Mouse (Mus musculus): ENCODE measurements at regions not wholly inside any gene's neighbourhood (a gene's known extent, or its start where the extent isn't known, plus 50 kb on each side); places are given as distances from the start of the nearest gene placed in this dataset.
A peak's percentile ranks its signal among the peaks of the same experiment; 100 is the strongest.

DNA sequence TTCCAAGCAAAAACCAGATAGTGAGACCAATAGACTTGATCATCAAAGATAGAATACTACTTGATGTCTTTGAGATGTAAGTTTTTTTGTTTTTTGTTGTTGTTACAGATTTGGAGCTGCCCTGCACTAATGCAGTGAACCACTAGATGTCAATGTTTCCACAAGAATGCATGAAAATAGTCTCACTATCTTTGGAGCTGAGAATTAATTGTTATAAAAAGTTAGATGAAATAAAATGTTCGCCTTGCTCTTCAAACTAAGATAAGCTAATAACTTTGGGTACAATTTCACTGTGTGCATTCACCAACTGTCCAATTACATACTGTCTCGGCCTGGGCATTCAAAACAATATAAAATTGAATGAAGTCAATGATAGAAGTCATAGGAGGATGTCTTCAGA is 223.2 kb upstream of the Agtr1b start:
- Histone ChIP-seq H3K4me1 (ENCODE audit: control insufficient read depth in 2 of 2, insufficient read depth in 2 of 2, low read length in 2 of 2, poor library complexity in 1 of 2) (no peaks in the 10 kb centered on the region), H3K4me3 (ENCODE audit: insufficient read depth in 1 of 2, low read depth in 1 of 2, low read length in 2 of 2, poor library complexity in 1 of 2, severe bottlenecking in 1 of 2) (no peak overlapping the region), H3K36me3 (ENCODE audit: control insufficient read depth, insufficient read depth, low read length, poor library complexity, severe bottlenecking) (no peaks in the 10 kb centered on the region), H3K27ac (ENCODE audit: insufficient read depth, low read depth, low read length, poor library complexity, severe bottlenecking) (no peak overlapping the region), H3K9ac (ENCODE audit: insufficient read depth, low read depth, low read length, poor library complexity, severe bottlenecking) (no peak overlapping the region), H3K9me3 (ENCODE audit: control insufficient read depth, insufficient read depth, low read depth, low read length) (no peaks in the 10 kb centered on the region)
- in situ Hi-C loops (cut with MboI; ENCODE audit: low sequenced_read_pairs in 2 of 2, unreplicated experiment in 2 of 2), result no loop called here
- no peak for TF ChIP-seq ZNF384 (IDR thresholded peaks at IDR 0.05; ENCODE audit: low read depth, low read length)
- TF ChIP-seq ZC3H11A (IDR thresholded peaks at IDR 0.05; ENCODE audit: borderline replicate concordance, low read depth, low read length), result peak; percentile 51; the same call in 1 of the 2 replicates
- DNase-seq (ENCODE audit: low read depth, low spot score), result peak; percentile 21

DNA sequence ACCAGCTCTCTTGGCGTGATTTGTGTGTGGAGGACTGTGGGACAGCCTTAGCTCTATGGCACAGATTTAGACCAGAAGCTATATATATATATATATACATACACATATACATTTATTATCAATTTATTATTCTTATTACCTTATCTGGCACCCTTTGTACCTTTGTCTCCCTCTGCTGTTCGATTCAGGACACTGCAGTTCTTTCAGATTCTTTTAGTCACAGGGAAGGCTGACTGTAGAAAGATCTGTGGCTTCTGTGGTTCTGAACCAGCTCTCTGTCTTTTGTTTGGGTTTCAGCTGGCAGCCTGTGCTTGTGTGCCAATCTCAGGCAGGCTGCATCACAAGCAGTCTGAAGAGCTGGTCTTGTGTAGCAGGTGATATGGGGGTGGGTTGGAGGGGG is 184.6 kb upstream of the Agtr1b start:
- Histone ChIP-seq H3K9ac (ENCODE audit: insufficient read depth, low read depth, low read length, poor library complexity, severe bottlenecking) (no peak overlapping the region), H3K9me3 (ENCODE audit: control insufficient read depth, insufficient read depth, low read depth, low read length) (no peaks in the 10 kb centered on the region), H3K4me3 (ENCODE audit: insufficient read depth in 1 of 2, low read depth in 1 of 2, low read length in 2 of 2, poor library complexity in 1 of 2, severe bottlenecking in 1 of 2) (no peak overlapping the region), H3K27ac (ENCODE audit: insufficient read depth, low read depth, low read length, poor library complexity, severe bottlenecking) (no peak overlapping the region), H3K4me1 (ENCODE audit: control insufficient read depth in 2 of 2, insufficient read depth in 2 of 2, low read length in 2 of 2, poor library complexity in 1 of 2) (no peaks in the 10 kb centered on the region), H3K36me3 (ENCODE audit: control insufficient read depth, insufficient read depth, low read length, poor library complexity, severe bottlenecking) (no peaks in the 10 kb centered on the region)
- in situ Hi-C loops (cut with MboI; ENCODE audit: low sequenced_read_pairs in 2 of 2, unreplicated experiment in 2 of 2), result no loop called here
- DNase-seq (ENCODE audit: low read depth, low spot score), result peak; percentile 26
- TF ChIP-seq CHD2 (IDR thresholded peaks at IDR 0.05; ENCODE audit: low read depth, low read length), result no peak
- TF ChIP-seq MAFK (IDR thresholded peaks at IDR 0.05; ENCODE audit: insufficient read depth, low read depth, low read length), result no peak
- TF ChIP-seq ZC3H11A (IDR thresholded peaks at IDR 0.05; ENCODE audit: borderline replicate concordance, low read depth, low read length), result no peak
- TF ChIP-seq ZNF384 (IDR thresholded peaks at IDR 0.05; ENCODE audit: low read depth, low read length), result no peak
- TF ChIP-seq HCFC1 (IDR thresholded peaks at IDR 0.05; ENCODE audit: borderline replicate concordance, insufficient read depth, low read length), result no peak

DNA sequence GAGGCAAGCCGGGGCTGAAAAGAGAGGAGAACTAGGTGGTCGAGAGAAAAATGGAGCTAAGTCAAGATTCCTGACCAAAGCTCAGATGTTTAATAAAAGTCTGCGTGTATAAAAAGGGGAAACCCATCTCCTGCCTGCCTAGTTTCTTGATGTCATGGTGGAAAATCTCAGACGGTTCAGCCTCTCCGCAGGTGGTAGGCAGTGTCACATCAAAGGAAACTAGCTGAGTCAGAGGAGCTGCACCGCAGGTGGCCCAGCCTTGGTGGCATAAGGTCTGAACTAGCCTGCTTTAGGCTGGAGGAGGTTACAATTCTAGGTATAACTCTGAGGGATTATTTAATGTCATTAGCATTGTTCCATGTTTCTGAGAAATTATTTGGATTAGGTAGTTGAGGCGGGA is 177.0 kb upstream of the Agtr1b start:
- Histone ChIP-seq H3K4me1 (ENCODE audit: control insufficient read depth in 2 of 2, insufficient read depth in 2 of 2, low read length in 2 of 2, poor library complexity in 1 of 2) (no peaks in the 10 kb centered on the region), H3K27ac (ENCODE audit: insufficient read depth, low read depth, low read length, poor library complexity, severe bottlenecking) (no peak overlapping the region), H3K9me3 (ENCODE audit: control insufficient read depth, insufficient read depth, low read depth, low read length) (no peaks in the 10 kb centered on the region), H3K9ac (ENCODE audit: insufficient read depth, low read depth, low read length, poor library complexity, severe bottlenecking) (no peak overlapping the region), H3K36me3 (ENCODE audit: control insufficient read depth, insufficient read depth, low read length, poor library complexity, severe bottlenecking) (no peaks in the 10 kb centered on the region), H3K4me3 (ENCODE audit: insufficient read depth in 1 of 2, low read depth in 1 of 2, low read length in 2 of 2, poor library complexity in 1 of 2, severe bottlenecking in 1 of 2) (no peak overlapping the region)
- TF ChIP-seq CHD2 (IDR thresholded peaks at IDR 0.05; ENCODE audit: low read depth, low read length) (no peak), MAFK (IDR thresholded peaks at IDR 0.05; ENCODE audit: insufficient read depth, low read depth, low read length) (0 out of 2 replicates have a peak, but pooled peaks have one; percentile 57)
- in situ Hi-C loops (cut with MboI; ENCODE audit: low sequenced_read_pairs in 2 of 2, unreplicated experiment in 2 of 2), result no loop called here
- peak; percentile 25 for DNase-seq (ENCODE audit: low read depth, low spot score)

DNA sequence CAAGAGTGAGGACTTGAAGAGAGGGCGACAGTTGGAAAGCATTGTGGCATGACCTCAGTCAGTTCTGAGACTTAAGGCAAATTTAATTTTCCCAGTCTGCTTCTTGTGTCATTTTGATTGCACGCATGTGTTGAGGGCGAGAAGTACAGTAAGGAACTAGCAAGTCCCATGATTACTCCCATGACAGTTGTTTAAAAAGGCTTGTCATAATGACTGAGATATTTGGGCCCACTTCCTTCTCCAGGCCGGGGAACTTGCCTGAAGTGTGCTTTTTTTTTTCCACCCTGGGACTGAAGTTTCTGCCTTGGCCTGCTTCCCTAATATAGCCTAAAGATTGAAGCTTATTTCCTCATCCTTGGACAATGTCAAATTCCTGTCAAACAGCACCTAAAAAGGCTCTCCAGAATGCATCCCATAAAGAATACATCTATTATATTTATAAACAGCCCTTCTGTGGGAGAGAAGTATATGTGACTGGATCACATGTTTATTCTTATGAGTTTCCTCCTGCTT is 171.6 kb upstream of the Agtr1b start:
- Histone ChIP-seq H3K36me3 (ENCODE audit: control insufficient read depth, insufficient read depth, low read length, poor library complexity, severe bottlenecking) (no peaks in the 10 kb centered on the region), H3K27ac (ENCODE audit: insufficient read depth, low read depth, low read length, poor library complexity, severe bottlenecking) (no peak overlapping the region), H3K4me1 (ENCODE audit: control insufficient read depth in 2 of 2, insufficient read depth in 2 of 2, low read length in 2 of 2, poor library complexity in 1 of 2) (no peaks in the 10 kb centered on the region), H3K4me3 (ENCODE audit: insufficient read depth in 1 of 2, low read depth in 1 of 2, low read length in 2 of 2, poor library complexity in 1 of 2, severe bottlenecking in 1 of 2) (no peak overlapping the region), H3K9me3 (ENCODE audit: control insufficient read depth, insufficient read depth, low read depth, low read length) (no peaks in the 10 kb centered on the region), H3K9ac (ENCODE audit: insufficient read depth, low read depth, low read length, poor library complexity, severe bottlenecking) (no peak overlapping the region)
- no peak for DNase-seq (ENCODE audit: low read depth, low spot score)
- no peak for TF ChIP-seq CHD2 (IDR thresholded peaks at IDR 0.05; ENCODE audit: low read depth, low read length)
- no peak for TF ChIP-seq ZNF384 (IDR thresholded peaks at IDR 0.05; ENCODE audit: low read depth, low read length)
- TF ChIP-seq MAFK (IDR thresholded peaks at IDR 0.05; ENCODE audit: insufficient read depth, low read depth, low read length), result no peak
- TF ChIP-seq ZC3H11A (IDR thresholded peaks at IDR 0.05; ENCODE audit: borderline replicate concordance, low read depth, low read length), result no peak
- no peak for TF ChIP-seq HCFC1 (IDR thresholded peaks at IDR 0.05; ENCODE audit: borderline replicate concordance, insufficient read depth, low read length)
- in situ Hi-C loops (cut with MboI; ENCODE audit: low sequenced_read_pairs in 2 of 2, unreplicated experiment in 2 of 2), result no loop called here

DNA sequence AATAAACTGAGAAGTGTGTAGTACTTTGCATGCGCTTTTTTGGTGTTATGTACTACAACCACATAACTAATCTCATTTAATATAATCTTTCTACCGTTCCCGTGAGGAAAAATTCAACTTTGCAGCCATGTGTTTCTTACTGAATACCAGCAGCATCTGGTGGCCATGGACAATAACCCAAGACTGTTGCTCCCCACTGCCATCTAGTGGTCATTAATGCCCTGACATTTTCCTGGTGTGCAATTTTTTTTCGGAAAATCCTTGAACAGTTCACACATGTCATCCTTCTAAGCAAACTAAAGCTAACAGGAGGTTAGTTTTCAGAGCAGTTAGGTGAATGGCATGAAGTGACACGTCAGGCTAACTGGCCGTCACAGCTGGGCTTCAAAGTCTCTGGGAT is 153.8 kb upstream of the Agtr1b start:
- TF ChIP-seq MAFK (IDR thresholded peaks at IDR 0.05; ENCODE audit: insufficient read depth, low read depth, low read length) (no peak), ZNF384 (IDR thresholded peaks at IDR 0.05; ENCODE audit: low read depth, low read length) (peak; percentile 51; the same call in 1 of the 2 replicates), HCFC1 (IDR thresholded peaks at IDR 0.05; ENCODE audit: borderline replicate concordance, insufficient read depth, low read length) (no peak), CHD2 (IDR thresholded peaks at IDR 0.05; ENCODE audit: low read depth, low read length) (no peak)
- no peak overlapping the region for H3K27ac ChIP-seq (ENCODE audit: insufficient read depth, low read depth, low read length, poor library complexity, severe bottlenecking)
- no peaks in the 10 kb centered on the region for H3K36me3 ChIP-seq (ENCODE audit: control insufficient read depth, insufficient read depth, low read length, poor library complexity, severe bottlenecking)
- H3K9ac ChIP-seq (ENCODE audit: insufficient read depth, low read depth, low read length, poor library complexity, severe bottlenecking), result no peak overlapping the region
- no peaks in the 10 kb centered on the region for H3K4me1 ChIP-seq (ENCODE audit: control insufficient read depth in 2 of 2, insufficient read depth in 2 of 2, low read length in 2 of 2, poor library complexity in 1 of 2)
- no peaks in the 10 kb centered on the region for H3K9me3 ChIP-seq (ENCODE audit: control insufficient read depth, insufficient read depth, low read depth, low read length)
- H3K4me3 ChIP-seq (ENCODE audit: insufficient read depth in 1 of 2, low read depth in 1 of 2, low read length in 2 of 2, poor library complexity in 1 of 2, severe bottlenecking in 1 of 2), result no peak overlapping the region
- DNase-seq (ENCODE audit: low read depth, low spot score), result peak; percentile 40
- in situ Hi-C loops (cut with MboI; ENCODE audit: low sequenced_read_pairs in 2 of 2, unreplicated experiment in 2 of 2), result no loop called here
